Mouse (Mus musculus) MEL (cell line): ENCODE results near the gene Ccdc88c. TPM values are rescaled to one million over a fixed set of nuclear protein-coding genes. Genes with fewer than 3 reads are reported as not detected.

ENCODE experiments used
- DNase-seq: peaks from one replicate; pipeline ENCODE4 v3.0.0; 2011; ENCODE audit warnings: low read depth, low spot score
- H3K27ac ChIP-seq: 2 replicates; pipeline ENCODE4 v1.5.1; 2012; ENCODE audit warnings: low read depth, mild to moderate bottlenecking, control low read depth, low read length, moderate library complexity; ENCODE audit not compliant: control insufficient read depth
- H3K27me3 ChIP-seq, 2 experiments: fragments of 150-350 bp in 1 of 2; sonication (generic) in 1 of 2; 2 replicates each; pipeline ENCODE4 v1.6.1; 2012; ENCODE audit warnings: low read length in 2 of 2, mild to moderate bottlenecking in 2 of 2, improper control_type of control experiment in 1 of 2, moderate library complexity in 1 of 2; ENCODE audit not compliant: insufficient read depth in 2 of 2, control insufficient read depth in 1 of 2
- H3K36me3 ChIP-seq, 2 experiments: 2 replicates each; pipeline ENCODE4 v1.6.1; 2012 to 2014; ENCODE audit warnings: low read length in 2 of 2, improper control_type of control experiment in 1 of 2, inconsistent platforms in 1 of 2, mild to moderate bottlenecking in 1 of 2; ENCODE audit not compliant: insufficient read depth in 2 of 2, control insufficient read depth in 1 of 2
- H3K4me1 ChIP-seq, 2 experiments: fragments of 150-350 bp in 1 of 2; sonication (generic) in 1 of 2; 2 replicates each; pipeline ENCODE4 v1.6.1; 2012; ENCODE audit warnings: low read length in 2 of 2, improper control_type of control experiment in 1 of 2, mild to moderate bottlenecking in 1 of 2; ENCODE audit not compliant: insufficient read depth in 2 of 2, control insufficient read depth in 1 of 2
- H3K4me3 ChIP-seq, 2 experiments: fragments of 150-350 bp in 1 of 2; sonication (generic) in 1 of 2; 2 replicates each; pipeline ENCODE4 v1.5.1; 2012; ENCODE audit warnings: low read depth in 2 of 2, low read length in 2 of 2, mild to moderate bottlenecking in 2 of 2, moderate library complexity in 2 of 2, control low read depth in 1 of 2, improper control_type of control experiment in 1 of 2; ENCODE audit not compliant: control insufficient read depth in 1 of 2, insufficient read depth in 1 of 2
- H3K79me2 ChIP-seq: 2 replicates; pipeline ENCODE4 v1.6.1; 2012; ENCODE audit warnings: mild to moderate bottlenecking, low read length, moderate library complexity; ENCODE audit not compliant: control insufficient read depth, poor library complexity, insufficient read depth
- H3K9ac ChIP-seq: 2 replicates; pipeline ENCODE4 v1.6.1; 2012; ENCODE audit warnings: low read depth, mild to moderate bottlenecking, control low read depth, low read length, moderate library complexity; ENCODE audit not compliant: control insufficient read depth, poor library complexity, severe bottlenecking
- H3K9me3 ChIP-seq: fragments of 150-350 bp; sonication (generic); replicated peaks from 2 replicates; pipeline ENCODE4 v1.6.1; 2012; ENCODE audit warnings: mild to moderate bottlenecking, low read length, improper control_type of control experiment, moderate library complexity; ENCODE audit not compliant: insufficient read depth
- CHD1 ChIP-seq: IDR thresholded peaks from 2 replicates; pipeline ENCODE4 v1.6.1; 2012; ENCODE audit warnings: low read depth, mild to moderate bottlenecking, inconsistent platforms, low read length, improper control_type of control experiment
- CHD2 ChIP-seq: IDR thresholded peaks from 2 replicates; pipeline ENCODE4 v1.6.1; 2011; ENCODE audit warnings: low read length, improper control_type of control experiment
- ELF1 ChIP-seq: IDR thresholded peaks from 2 replicates; pipeline ENCODE4 v1.6.1; 2014; ENCODE audit warnings: low read depth, mild to moderate bottlenecking, inconsistent platforms, low read length, improper control_type of control experiment, moderate library complexity
- EP300 ChIP-seq, 2 experiments: IDR thresholded peaks; 2 replicates each; pipeline ENCODE4 v1.6.1; 2011; ENCODE audit warnings: improper control_type of control experiment in 2 of 2, low read length in 2 of 2, low read depth in 1 of 2, mild to moderate bottlenecking in 1 of 2
- HCFC1 ChIP-seq: IDR thresholded peaks from 2 replicates; pipeline ENCODE4 v1.6.1; 2012; ENCODE audit warnings: low read depth, mild to moderate bottlenecking, inconsistent platforms, low read length, improper control_type of control experiment, moderate library complexity
- KAT2A ChIP-seq: conservative IDR thresholded peaks from 2 replicates; pipeline ENCODE4 v1.6.1; 2012; ENCODE audit warnings: low read depth, low read length, improper control_type of control experiment, inconsistent platforms
- MAX ChIP-seq: IDR thresholded peaks from 2 replicates; pipeline ENCODE4 v1.6.1; 2011; ENCODE audit warnings: low read length, improper control_type of control experiment
- MAZ ChIP-seq: IDR thresholded peaks from 2 replicates; pipeline ENCODE4 v1.6.1; 2012; ENCODE audit warnings: low read depth, mild to moderate bottlenecking, inconsistent platforms, low read length, improper control_type of control experiment
- MEF2A ChIP-seq: IDR thresholded peaks from 2 replicates; pipeline ENCODE4 v1.6.1; 2014; ENCODE audit warnings: low read depth, mild to moderate bottlenecking, inconsistent platforms, low read length, improper control_type of control experiment; ENCODE audit not compliant: poor library complexity, insufficient replicate concordance, severe bottlenecking; ENCODE audit errors: extremely low read depth
- MYB ChIP-seq: IDR thresholded peaks from 2 replicates; pipeline ENCODE4 v1.6.1; 2011; ENCODE audit warnings: mild to moderate bottlenecking, low read depth, low read length, improper control_type of control experiment
- MYC ChIP-seq: IDR thresholded peaks from 2 replicates; pipeline ENCODE4 v1.6.1; 2011; ENCODE audit warnings: low read depth, mild to moderate bottlenecking, low read length, improper control_type of control experiment, moderate library complexity
- POLR2A ChIP-seq, 2 experiments: IDR thresholded peaks; 2 replicates each; pipeline ENCODE4 v1.6.1; 2011 to 2012; ENCODE audit warnings: low read length in 2 of 2, mild to moderate bottlenecking in 2 of 2, control low read depth in 1 of 2, improper control_type of control experiment in 1 of 2, low read depth in 1 of 2, moderate library complexity in 1 of 2; ENCODE audit not compliant: control insufficient read depth in 1 of 2, insufficient read depth in 1 of 2, poor library complexity in 1 of 2
- POLR2AphosphoS5 ChIP-seq: IDR thresholded peaks from 2 replicates; pipeline ENCODE4 v1.6.1; 2012; ENCODE audit warnings: low read depth, borderline replicate concordance, mild to moderate bottlenecking, inconsistent platforms, low read length, moderate library complexity, mixed read lengths
- RAD21 ChIP-seq: IDR thresholded peaks from 2 replicates; pipeline ENCODE4 v1.6.1; 2011; ENCODE audit warnings: mild to moderate bottlenecking, low read depth, low read length, improper control_type of control experiment
- RCOR1 ChIP-seq: IDR thresholded peaks from 2 replicates; pipeline ENCODE4 v1.6.1; 2012; ENCODE audit warnings: low read depth, mild to moderate bottlenecking, inconsistent platforms, low read length, improper control_type of control experiment
- SIN3A ChIP-seq: IDR thresholded peaks from 2 replicates; pipeline ENCODE4 v1.6.1; 2012; ENCODE audit warnings: low read length, improper control_type of control experiment, inconsistent platforms
- SMC3 ChIP-seq: IDR thresholded peaks from 2 replicates; pipeline ENCODE4 v1.6.1; 2011; ENCODE audit warnings: low read depth, low read length, improper control_type of control experiment
- TAL1 ChIP-seq: IDR thresholded peaks from 2 replicates; pipeline ENCODE4 v1.6.1; 2012; ENCODE audit warnings: mild to moderate bottlenecking, inconsistent platforms, low read length, moderate library complexity, mixed read lengths
- TCF12 ChIP-seq: IDR thresholded peaks from 2 replicates; pipeline ENCODE4 v1.6.1; 2014; ENCODE audit warnings: low read depth, mild to moderate bottlenecking, inconsistent platforms, low read length, improper control_type of control experiment, moderate library complexity
- UBTF ChIP-seq: IDR thresholded peaks from 2 replicates; pipeline ENCODE4 v1.6.1; 2012; ENCODE audit warnings: low read depth, mild to moderate bottlenecking, inconsistent platforms, low read length, improper control_type of control experiment, moderate library complexity, borderline replicate concordance; ENCODE audit not compliant: insufficient read depth
- ZMIZ1 ChIP-seq: IDR thresholded peaks from 2 replicates; pipeline ENCODE4 v1.6.1; 2012; ENCODE audit warnings: low read depth, mild to moderate bottlenecking, inconsistent platforms, low read length, improper control_type of control experiment, moderate library complexity
- ZNF384 ChIP-seq: IDR thresholded peaks from 2 replicates; pipeline ENCODE4 v1.6.1; 2012; ENCODE audit warnings: low read depth, mild to moderate bottlenecking, inconsistent platforms, low read length, improper control_type of control experiment
- polyA plus RNA-seq, 2 experiments: library from polyadenylated mRNA; stranded (reverse) in 1 of 2; unstranded in 1 of 2; fragments of >175 nt in 1 of 2; fragments of >200 nt in 1 of 2; gene quantifications; 2 replicates each; pipeline versions ENCODE4 v1.2.1 to v1.2.4; 2012; ENCODE audit warnings: low replicate concordance in 2 of 2, low read depth in 1 of 2; ENCODE audit not compliant: insufficient read length in 2 of 2, insufficient read depth in 1 of 2, missing spikeins in 1 of 2
- total RNA-seq: library from RNA; depleted of rRNA; stranded (reverse); fragments of 300-350 nt; gene quantifications from 2 replicates; pipeline ENCODE4 v1.2.3, GENCODE M21; 2012

Ccdc88c gene
- total and polyA plus RNA-seq, 3 experiments, result 8.7 to 15.3 TPM; not detected in 1

DNA sequence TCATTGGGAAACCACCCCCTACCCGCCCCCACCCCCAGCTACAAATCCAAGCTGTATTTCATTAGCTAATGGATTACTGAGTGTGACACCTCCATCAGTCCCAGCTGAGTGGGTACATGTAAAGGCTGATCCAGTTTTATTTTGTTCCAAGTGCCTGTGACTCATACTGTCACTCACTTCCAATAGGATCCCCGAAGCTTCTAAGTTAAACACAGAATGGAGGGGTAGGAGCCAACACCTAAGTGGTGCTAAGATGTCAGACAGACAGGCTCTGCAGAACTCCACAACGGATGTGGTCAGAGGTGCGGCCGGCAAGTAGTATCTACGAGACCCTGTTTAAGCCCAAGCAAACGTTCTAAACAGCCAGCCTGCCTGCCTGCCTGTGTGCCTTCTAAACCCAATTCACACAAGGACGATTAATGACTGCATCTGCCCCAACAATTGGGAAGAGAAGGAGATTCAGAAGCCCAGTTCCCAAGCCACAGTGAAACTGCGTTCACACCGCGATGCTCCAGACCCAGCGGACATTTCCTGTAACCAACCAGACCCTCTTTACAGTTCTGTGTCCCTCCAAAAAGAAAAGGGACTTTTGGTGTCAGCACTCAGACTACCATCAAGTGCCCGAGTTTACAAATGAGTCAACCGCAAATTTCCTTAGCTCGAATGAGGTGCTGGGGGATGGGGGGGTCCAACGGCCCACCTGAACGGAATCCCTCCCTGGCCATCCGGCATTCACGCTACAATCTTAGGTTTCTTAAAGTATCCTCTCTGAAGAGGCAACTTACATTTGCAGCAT is 1.2 kb downstream of the Ccdc88c start:
- Histone ChIP-seq H3K27ac (peak overlapping the region; percentile 64), H3K79me2 (peaks cover 24% of the 10 kb centered on the region), H3K27me3 (no peaks in the 10 kb centered on the region), H3K36me3 (peaks cover 0 to 25% of the 10 kb centered on the region in 2 experiments; a peak in 2 of 4 replicates), H3K4me1 (peaks cover 11 to 33% of the 10 kb centered on the region in 2 experiments; a peak in 3 of 4 replicates), H3K9ac (peak overlapping the region; percentile 97), H3K4me3 (peak overlapping the region; percentile 76 to 97), H3K9me3 (no peaks in the 10 kb centered on the region)
- DNase-seq, result peak; percentile 63
- TF ChIP-seq UBTF (no peak), MEF2A (no peak), ZNF384 (no peak), SMC3 (no peak), TCF12 (no peak), HCFC1 (no peak), SIN3A (no peak), POLR2A (IDR thresholded peaks at IDR 0.05; ENCODE audit: control insufficient read depth in 1 of 2, insufficient read depth in 1 of 2, low read depth in 1 of 2, low read length in 2 of 2, poor library complexity in 1 of 2) (no peak)

DNA sequence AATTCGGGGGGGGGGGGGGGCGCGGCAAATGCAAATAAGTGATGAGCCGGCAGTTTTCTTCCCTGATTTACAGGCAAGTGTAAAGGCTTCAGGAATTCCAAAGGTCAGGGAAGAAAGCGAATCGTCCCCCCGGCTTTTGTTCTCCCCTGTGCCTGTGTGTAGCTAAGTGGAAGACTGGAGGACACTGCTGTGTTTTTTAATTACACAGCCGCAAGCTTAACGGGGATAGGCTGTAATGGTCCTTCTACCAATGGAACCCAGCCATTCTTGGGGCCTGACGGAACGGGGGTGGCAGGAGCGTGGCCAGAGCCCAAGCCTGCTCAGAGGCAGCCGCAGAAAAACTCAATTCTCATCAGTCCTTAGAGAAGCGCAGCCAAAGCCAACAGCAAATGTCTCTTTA is 1.9 kb downstream of the Ccdc88c start:
- Histone ChIP-seq H3K4me3 (no peak overlapping the region), H3K36me3 (peaks cover 0 to 25% of the 10 kb centered on the region in 2 experiments; a peak in 2 of 4 replicates), H3K79me2 (peaks cover 24% of the 10 kb centered on the region), H3K27ac (no peak overlapping the region), H3K9ac (peak overlapping the region; percentile 16; the same call in 1 of the 2 replicates)
- no peak for DNase-seq
- no peak for TF ChIP-seq POLR2AphosphoS5
- TF ChIP-seq KAT2A, result no peak
- TF ChIP-seq ZMIZ1, result no peak
- TF ChIP-seq MYC, result no peak
- TF ChIP-seq MAX, result no peak
- no peak for TF ChIP-seq CHD1
- TF ChIP-seq CHD2, result no peak
- no peak for TF ChIP-seq MAZ
- TF ChIP-seq SMC3, result no peak
- TF ChIP-seq EP300 (IDR thresholded peaks at IDR 0.05; ENCODE audit: low read depth in 1 of 2, low read length in 2 of 2), result no peak
- no peak for TF ChIP-seq RCOR1
- no peak for TF ChIP-seq ELF1
- TF ChIP-seq ZNF384, result no peak
- no peak for TF ChIP-seq TCF12
- TF ChIP-seq TAL1, result no peak
- TF ChIP-seq SIN3A, result no peak
- no peak for TF ChIP-seq MYB
- no peak for TF ChIP-seq RAD21
- TF ChIP-seq, all 39 proteins: peak for 0
- peaks cover 11 to 33% of the 10 kb centered on the region in 2 experiments; a peak in 3 of 4 replicates for H3K4me1 ChIP-seq
- no peaks in the 10 kb centered on the region for H3K9me3 ChIP-seq
- no peaks in the 10 kb centered on the region for H3K27me3 ChIP-seq
